Mouse (Mus musculus) gastrocnemius, adult 18-20 months (tissue): ENCODE measurements at regions not wholly inside any gene's neighbourhood (a gene's known extent, or its start where the extent isn't known, plus 50 kb on each side); places are given as distances from the start of the nearest gene placed in this dataset.
A peak's percentile ranks its signal among the peaks of the same experiment; 100 is the strongest.

Experiments
- DNase-seq: peaks from one replicate; pipeline ENCODE4 v3.0.0; 2021; ENCODE audit warnings: low spot score

DNA sequence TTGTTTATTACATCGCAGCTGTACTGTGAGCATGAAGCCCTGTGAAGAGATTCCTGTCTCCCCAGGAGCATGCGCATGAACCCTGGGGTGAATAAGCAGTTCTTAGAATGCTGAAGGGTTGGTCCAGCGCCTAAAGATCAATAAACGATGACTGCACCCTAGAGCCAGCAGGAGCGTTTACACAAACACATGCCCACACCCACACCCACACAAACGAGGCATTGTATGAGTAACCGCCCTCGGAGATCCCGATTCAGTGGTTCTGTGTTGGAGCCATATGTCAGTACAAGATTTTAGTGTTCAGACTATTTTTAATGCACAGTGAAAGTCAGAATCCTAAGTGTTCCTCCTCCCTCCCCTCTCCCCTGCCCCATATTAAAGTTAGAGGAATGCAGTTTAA is 57.3 kb downstream of the Edn1 start:
- no peak for DNase-seq

DNA sequence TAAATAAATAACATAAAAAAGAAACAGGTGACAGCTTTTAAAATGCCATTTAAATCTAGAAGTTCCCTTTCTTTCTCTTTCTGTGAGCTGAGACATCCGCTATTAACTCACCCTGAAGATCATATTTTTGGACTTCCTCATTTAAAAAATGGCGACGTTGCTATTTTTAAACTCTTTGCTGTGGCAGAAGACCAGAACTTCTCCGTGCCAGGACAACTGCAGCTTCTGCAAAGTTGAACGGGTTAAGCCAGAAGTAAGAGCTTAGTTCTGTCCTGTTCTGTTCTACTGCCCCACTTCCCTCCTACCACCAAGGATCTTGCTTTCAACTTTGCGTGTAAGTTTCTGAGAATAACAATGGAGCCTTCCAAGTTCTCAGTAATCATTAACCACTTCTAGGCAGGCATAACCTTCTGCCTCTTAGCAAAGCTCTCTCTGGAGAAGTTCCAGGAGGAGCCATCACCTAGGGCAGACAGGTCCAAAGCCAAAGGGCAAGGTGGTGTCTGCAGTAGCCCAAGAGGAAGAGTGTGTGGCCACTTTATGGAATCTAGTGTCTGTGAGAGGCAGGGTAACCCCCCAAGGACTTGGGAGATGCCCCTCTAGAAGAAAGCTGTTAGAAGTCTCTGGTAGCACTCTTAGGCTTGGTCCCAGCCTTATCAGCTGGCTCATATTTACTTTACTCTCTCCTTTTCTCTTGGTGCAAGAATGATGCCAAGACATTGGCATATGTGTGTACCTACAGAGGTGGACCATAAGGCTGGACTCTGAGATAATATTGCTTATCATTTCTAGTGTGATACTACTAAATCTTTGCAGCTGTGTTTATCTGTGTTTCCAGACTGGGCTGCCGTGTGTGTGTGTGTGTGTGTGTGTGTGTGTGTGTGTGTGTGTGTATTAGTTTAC is 66.6 kb downstream of the Edn1 start:
- DNase-seq: no peak

DNA sequence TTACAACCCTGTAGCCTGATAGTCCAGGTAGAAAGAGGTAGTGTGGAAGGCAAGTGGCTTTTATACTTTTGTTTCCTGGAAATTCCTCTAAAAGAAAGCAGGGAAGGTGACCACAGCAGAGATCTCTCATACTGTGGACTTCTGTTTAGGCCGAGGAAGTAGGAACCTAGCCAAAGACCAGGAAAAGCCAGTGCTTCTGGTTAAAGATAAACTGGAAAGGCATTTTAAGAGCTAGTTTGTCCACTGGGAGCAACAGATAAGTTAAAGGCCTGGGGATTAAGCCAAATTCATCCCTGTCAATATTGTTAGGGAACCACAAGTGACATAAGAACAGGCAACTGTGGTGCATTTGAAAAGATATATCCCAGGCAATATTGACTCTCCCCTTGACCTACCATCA is 68.5 kb downstream of the Edn1 start:
- DNase-seq: no peak

DNA sequence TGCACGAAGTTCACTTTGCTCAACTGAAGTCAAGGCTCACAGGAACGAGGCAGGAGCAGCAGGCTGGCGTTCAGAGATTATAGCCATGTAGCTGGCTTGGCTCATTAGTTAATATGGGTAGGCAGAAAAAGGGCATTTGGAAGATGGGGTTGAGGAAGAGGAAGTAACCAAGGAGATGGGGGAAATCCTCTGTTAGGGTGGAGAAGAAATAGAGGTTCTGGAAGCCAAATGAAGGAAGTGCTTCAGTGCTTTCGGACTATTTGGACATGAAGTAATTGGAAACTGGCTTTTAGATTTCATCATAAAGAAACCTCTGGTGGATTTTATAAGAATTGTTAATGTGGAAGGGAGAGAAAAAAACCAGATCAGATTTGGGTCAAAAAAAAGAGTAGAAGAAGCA is 70.9 kb downstream of the Edn1 start:
- no peak for DNase-seq

DNA sequence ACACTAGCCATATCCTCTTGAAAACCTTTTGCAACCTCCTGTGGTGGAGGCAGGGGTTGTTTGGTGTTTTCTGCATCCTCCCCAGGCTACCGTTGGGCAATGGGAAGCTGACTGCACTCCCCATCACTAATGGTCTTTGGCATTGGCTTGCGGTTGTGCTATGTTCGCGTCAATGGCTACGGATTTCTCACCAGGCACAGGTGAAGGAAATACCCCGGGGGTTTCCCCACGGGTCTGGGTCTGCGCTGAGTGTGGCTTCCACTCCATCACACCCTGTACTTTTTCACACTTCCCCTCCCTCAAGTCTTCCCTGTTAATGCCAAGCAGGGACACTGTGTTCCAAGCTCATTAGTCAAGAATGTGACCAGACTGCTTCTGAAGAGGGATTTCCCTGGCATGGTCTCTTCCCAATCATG is 72.9 kb downstream of the Edn1 start:
- DNase-seq: no peak

DNA sequence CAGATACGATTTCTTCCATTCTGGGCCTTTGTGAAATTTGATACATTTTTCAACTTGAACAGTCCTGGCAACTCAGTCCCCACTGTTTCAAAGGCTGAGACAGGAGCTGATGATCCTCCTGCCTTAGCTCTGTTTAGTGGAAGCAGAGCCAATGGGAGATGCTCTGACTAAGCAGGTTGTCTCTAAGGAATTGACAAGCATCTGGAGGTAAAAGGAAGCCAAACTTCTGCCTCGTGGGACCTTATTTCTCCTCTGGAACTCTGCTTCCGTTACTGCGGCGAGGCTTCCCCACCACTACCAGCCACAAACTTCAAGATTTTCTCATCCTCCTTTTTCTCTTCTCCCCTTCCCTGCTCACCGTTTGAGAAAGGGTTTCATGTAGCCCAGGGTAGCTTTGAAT is 78.4 kb downstream of the Edn1 start:
- peak; percentile 54 for DNase-seq

DNA sequence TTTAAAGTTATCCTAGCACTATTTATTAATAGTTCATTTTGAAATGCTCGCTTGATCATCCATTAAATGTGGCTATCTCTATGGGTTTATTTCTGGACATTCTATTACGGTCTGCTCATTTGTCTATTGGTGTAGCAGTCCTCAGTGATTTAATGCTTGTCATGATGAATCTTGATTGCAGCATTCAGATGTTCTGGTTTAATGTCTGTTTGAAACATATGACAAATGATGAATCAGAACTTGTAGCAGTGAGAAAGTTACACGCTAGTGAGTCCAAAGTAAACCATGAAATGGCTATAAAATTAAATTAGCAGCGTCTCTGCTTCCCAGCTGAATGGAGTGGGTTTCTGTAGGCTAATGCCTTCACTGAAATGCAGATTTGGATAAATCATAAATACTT is 81.8 kb downstream of the Edn1 start:
- DNase-seq: no peak

DNA sequence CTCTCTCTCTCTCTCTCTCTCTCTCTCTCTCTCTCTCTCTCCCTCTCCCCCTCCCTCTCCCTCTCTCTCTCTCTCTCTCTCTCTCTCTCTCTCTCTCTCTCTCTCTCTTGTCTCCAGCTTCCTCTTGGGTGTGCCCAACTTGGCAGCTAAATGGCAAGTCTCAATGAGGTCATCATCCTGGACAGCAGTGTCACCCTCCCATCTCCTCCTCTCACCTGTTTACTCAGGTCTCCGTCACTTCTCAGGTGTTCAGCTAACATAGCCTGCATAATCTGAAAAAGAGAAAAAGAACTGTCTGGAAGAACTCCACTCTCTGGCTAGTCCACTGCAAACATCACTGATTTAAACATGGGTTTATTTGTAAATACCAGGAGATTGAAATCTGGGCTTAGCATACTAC is 89.1 kb downstream of the Edn1 start:
- no peak for DNase-seq

DNA sequence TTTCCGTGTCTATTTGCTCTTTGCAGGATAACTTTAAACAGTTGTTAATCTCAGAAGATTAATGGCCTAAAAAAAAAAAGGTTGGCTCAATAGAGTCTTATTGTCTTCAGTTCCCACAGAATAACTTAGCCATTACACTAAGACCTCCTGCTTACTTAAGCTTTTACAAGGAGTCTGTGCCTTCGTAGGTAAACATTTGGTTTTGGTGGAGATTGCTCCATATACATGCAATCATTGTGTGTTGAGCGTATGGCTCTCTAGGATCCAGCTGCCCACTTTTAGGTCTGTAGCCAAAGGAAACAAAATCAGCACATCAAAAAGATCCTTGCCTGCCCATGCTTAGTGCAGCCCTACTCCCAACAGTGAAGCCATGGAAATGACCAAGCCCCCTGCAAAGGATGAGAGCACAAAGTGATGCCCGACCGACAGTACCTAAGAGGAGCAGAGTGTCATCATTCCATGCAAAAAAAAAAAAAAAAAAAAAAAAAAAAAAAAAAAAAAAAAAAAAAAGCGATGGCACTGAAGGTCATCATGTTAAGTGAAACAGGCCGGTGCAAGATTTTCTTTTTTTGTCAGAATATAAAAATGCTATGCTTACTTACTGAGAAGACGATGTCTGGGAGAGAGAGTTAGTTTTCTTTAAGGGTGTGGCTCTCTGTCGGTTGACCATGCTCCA is 90.2 kb downstream of the Edn1 start:
- no peak for DNase-seq

DNA sequence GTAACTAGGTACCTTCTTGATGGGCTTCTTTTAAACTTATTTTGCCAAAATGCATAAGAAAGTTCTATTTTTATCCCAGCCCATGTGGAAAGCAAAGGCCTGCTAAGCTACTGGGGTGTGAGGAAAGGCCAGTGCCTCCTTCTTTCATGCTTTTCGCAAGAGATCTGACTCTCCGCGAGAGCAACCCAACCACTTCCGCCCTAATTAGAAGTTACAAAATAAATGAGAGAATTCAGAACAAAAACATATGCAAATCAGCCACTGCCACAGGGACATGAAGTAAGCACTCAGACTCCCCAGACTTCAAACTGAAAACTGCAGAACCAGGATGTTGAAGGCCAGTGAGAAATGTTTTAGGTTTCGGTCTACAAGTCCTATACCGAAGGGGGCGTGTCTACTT is 91.4 kb downstream of the Edn1 start:
- DNase-seq: no peak

DNA sequence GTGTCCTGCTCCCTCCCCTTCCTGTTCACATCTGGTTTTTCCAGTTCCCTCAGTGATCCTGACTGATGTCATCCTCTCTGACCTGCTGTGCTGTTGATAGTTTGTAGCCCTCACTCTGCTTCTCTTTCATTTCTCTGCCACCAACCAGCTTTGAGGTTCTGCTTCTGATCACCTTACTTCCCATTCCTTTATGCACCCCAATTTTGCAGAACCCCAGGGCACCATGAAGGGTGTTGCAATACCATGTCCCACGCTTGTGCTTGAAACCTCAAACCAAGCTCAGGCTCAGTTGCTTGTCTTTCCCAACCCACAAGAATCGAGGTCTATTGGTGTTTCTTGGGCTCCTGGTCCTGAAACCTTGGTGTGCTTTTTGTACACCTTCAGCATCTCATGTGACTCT is 93.3 kb downstream of the Edn1 start:
- no peak for DNase-seq

DNA sequence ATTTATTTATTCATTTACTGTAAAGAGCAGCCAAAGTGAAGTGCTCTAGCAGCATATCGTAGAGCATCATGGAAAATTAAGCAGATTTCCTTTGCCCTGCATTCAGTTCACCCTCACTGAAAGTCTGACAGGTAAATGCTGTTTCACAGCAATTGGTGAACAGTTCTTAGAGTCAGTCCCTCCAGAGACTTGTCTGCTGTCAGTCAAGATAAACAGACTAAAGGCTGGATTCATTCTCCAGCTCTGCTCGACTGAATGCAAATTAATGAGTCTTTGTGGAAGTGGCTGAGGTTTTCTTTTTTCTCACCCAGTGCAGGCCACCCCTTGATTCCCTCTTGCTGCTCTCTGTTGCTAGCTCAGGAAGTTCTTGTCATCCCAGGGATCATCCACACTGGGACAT is 100.2 kb downstream of the Edn1 start:
- DNase-seq: no peak

DNA sequence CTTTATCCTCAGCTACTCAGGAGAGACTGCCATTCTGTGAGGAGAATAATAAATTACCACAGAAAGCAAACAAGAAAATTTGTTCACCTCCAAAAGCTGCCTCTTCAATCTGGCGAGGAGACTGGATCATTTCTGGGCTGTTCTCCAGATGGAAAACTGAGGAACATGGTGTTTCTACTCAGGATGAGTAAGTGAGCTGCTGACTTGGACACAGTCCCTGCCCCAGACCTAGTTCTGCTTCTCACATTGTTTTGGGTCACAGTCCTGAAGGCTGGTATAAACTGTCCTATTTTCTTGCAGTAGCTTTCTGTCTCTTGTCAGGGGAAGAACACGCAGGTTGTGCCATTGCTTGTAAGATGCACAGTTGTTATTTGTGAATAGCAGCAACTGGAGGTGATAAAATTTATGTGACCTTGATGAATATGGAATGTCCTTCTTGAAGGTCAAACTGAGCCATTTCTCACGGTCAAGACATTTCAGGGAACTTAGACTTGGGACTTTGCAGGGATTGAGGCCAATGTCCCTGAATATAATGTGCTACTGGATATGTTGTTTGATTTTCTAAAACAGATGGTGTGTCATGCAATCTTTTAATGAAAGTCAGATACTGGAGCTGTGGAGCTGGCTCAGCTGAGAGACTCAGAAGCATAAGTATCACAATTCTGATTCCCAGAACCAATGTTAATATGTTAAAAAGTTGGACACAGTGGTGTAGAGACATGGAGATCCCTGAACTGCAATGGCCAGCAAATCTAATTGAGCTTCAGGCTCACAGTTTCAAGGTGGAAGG is 102.2 kb downstream of the Edn1 start:
- peak; percentile 81 for DNase-seq

DNA sequence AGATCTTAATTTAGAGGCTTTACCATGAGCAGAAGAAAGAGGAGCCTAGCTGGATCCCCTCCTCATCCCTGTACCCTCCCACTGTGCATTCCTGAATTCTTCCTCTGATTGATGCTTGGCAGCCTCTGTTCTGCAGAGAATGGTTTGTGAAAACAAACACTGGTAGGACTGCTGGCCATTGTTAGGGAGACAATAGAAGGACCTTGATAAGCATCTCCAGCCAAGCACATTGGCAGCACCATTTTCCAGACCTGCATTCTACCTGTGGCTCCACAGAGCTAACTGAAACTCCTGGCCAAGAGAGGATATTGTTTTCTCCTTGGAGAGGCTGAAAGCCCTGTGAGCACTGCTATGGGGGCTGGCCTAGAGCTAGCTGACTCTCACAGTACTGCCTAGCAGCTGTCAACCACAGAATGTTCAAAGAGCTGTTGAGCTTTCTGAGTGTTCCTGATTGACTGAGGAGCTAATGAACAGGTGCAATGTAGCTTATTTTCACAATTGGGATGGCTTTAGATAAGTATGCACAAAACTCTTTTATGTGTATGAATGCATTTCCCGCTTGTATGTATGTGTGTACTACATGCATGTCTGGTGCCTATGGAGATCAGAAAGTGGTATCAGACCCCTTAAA is 111.5 kb downstream of the Edn1 start:
- no peak for DNase-seq

DNA sequence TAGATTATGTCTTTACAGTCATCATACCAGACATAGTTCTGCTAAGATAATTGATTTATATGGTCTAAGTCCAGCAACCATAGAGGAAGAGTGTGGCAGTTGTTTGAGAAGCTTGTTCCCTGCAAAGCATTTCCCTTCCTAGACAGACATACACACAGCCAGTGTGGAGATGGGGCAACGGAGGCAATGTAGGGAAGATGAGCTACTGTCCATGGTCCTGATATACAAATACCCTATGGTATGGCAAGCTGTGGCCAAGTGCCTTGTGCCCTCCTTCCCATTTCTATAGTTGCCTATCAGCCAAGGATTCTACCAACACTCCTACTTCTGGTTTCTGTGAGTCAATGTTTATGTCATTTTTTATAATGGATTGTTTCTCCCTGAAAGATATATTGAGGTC is 145.6 kb downstream of the Edn1 start:
- DNase-seq: no peak

DNA sequence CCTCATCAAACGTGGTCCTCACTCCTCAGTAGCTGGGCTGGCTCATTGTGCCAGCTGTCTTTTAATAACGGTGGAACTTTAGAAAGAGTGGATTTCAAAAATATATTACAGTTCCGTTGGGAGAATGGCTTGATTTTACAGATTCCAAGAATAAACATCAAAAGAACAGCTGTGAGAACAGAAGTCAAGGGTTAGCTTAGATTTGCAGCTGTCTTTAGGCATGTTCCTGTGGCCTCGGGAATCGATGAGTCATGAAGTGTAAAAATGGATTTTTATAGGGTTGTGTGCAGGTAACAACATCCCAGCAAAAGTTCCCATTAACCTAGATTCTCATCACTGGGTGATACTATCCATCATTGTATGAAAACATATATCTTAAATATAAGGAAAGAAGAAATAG is 152.4 kb downstream of the Edn1 start:
- DNase-seq: no peak

DNA sequence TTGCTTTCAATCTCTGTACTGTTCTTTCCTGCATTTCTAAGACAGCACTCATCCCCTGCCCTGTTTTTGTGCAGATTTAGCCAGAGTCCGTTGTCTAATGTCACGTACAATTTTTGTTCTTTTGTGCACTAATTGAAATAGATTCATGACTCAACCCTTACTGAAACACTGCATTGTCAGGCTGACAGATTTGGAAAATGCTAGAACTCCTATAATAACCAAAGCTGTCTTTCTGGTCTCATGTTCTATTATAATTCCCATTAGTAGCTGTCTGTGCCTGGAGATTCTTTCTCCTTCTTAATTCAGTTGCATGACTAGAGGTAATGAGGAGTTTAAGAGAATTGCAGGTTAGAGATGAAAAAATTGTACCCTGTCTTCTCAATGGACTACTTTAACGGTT is 158.6 kb downstream of the Edn1 start:
- DNase-seq: no peak

DNA sequence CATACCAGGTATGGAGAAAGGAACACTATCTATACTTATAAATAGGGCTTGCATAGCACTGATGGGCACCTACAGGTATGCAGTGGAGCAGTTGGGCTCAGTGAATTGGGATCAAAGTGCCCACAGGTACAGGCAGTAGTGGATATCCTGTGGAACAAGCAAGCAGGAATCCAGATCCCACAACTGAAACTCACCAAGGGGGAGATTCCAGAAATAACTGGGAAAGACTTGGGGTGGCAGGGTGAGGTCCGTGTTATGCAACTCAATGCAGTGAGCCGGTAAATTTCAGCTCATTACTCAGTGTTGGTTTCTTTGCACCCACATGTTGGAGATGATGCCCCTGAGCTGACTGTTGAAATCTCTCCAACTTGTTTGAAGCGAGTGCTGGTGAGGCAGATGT is 177.5 kb downstream of the Edn1 start:
- no peak for DNase-seq

DNA sequence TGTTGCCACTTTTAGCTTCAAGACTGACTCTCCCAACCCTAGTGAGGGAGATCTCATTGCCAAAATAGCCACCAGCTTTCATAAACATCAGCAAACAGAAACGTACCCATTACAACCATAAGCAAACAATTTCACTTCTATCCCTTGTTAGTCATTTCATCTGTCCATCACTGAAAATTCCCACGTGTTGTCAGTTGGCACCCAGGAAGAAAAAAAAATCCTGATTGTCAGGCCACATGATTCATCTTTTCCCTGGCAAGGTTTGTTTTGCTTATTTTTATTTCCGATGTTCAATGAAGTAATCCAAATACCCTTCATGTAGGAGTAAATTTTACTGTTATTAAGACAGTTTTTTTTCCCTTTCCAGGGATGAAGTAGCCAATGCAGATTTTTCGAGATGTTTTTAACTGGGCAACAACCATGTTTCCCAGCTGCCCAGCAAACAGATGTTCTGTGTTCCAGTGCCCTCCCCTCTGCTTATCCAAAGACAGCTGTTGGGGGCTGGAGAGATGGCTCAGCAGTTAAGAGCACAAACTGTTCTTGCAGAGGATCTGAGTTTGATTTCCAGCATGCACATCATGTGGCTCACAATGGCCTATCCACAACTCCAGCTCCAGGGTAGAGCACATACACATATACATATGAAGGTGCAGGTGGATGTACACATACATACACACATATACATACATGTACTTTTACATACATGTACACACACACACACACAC is 189.3 kb upstream of the Phactr1 start:
- DNase-seq: no peak

DNA sequence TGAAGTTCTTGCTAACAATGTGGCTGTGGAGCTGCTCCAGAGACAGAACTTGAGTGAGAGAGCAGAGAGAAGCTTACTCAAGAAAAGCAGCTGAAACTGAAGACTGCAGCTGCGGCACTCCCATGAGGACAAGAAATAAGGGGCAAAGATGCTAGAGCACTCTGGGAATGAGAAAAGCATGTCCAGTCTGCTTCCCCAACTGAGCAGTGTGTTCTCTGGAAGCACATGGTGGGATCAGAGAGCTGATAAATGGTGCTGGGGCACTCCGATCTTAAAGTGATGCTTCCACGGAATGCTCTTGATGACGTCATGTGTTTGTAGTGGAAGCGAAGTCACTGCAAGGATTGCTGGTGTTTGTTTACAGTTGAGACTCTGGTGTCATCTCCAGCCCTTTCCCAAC is 186.1 kb upstream of the Phactr1 start:
- DNase-seq: peak; percentile 31

DNA sequence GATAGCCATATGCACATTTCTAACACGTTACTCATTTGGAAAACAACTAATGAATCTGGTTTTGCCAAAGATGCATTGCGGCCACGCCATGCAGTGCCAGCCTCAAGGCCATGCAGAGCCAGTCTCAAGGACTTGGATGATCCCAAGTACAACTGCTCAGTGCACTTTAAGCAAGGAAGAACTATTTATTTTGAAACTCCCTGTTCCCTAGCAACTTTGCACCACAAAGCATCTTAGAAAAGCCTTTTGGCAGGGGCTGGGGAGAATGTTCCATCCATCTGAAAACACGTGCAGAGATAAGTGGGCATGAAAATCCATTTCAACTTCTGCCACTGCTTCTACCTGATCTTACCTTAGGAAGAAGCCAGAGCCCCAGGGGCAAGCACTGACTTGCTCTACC is 182.1 kb upstream of the Phactr1 start:
- DNase-seq: peak; percentile 31
